Mouse (Mus musculus) limb, embryonic 13.5 days (tissue): ENCODE measurements around the gene Tigar. TPM values are rescaled to one million over a fixed set of nuclear protein-coding genes. Genes with fewer than 3 reads are reported as not detected.
A peak's percentile ranks its signal among the peaks of the same experiment; 100 is the strongest.

Source experiments
- ATAC-seq: fragments of 200-750 bp; cut with Nextera tagmentation; 2 replicates; pipeline ENCODE4 v1.8.0; 2017; ENCODE audit warnings: low read depth, moderate number of reproducible peaks, moderate TSS enrichment; ENCODE audit not compliant: low FRiP score
- H3K27ac ChIP-seq: fragments of 300-500 bp; sonication (generic); 2 replicates; pipeline ENCODE4 v1.5.1; 2015; ENCODE audit warnings: inconsistent platforms, mild to moderate bottlenecking, moderate library complexity
- H3K27me3 ChIP-seq: fragments of 300-500 bp; sonication (generic); 2 replicates; pipeline ENCODE4 v1.6.1; 2015; ENCODE audit warnings: mild to moderate bottlenecking, inconsistent platforms
- H3K36me3 ChIP-seq: fragments of 300-500 bp; sonication (generic); 2 replicates; pipeline ENCODE4 v1.6.1; 2015; ENCODE audit warnings: inconsistent platforms, mild to moderate bottlenecking, moderate library complexity
- H3K4me1 ChIP-seq: fragments of 300-500 bp; sonication (generic); 2 replicates; pipeline ENCODE4 v1.6.1; 2015; ENCODE audit warnings: inconsistent platforms
- H3K4me2 ChIP-seq: fragments of 300-500 bp; sonication (generic); replicated peaks from 2 replicates; pipeline ENCODE4 v1.6.1; 2015; ENCODE audit warnings: inconsistent platforms, mild to moderate bottlenecking, moderate library complexity
- H3K4me3 ChIP-seq: fragments of 300-500 bp; sonication (generic); 2 replicates; pipeline ENCODE4 v1.5.1; 2015; ENCODE audit warnings: moderate library complexity, mild to moderate bottlenecking, inconsistent platforms
- H3K9ac ChIP-seq: fragments of 300-500 bp; sonication (generic); 2 replicates; pipeline ENCODE4 v1.6.1; 2015; ENCODE audit warnings: mild to moderate bottlenecking, inconsistent platforms
- H3K9me3 ChIP-seq: fragments of 300-500 bp; sonication (generic); 2 replicates; pipeline ENCODE4 v1.6.1; 2016; ENCODE audit warnings: inconsistent platforms
- WGBS: fragments of 180-500 bp; shearing (Covaris S2); methylation state at CpG from one replicate; pipeline ENCODE4 v1.1.7; 2015; 5-methylcytosine and 5-hydroxymethylcytosine counted together
- polyA plus RNA-seq: library from polyadenylated mRNA; unstranded; fragments of >200 nt; fragmentation: Nextera tagmentation; extraction: Ambion mirVana; gene quantifications from 2 replicates; pipeline ENCODE4 v1.2.1, GENCODE M21; 2015

Tigar gene
- polyA plus RNA-seq, 1 experiment from 2014 or later = 3.1 TPM

- no peak overlapping the region for H3K4me2 ChIP-seq
- H3K27ac ChIP-seq = no peak overlapping the region
- WGBS = 87% methylated on average over 12 of the region's 12 CpGs
- H3K27me3 ChIP-seq = no peaks in the 10 kb centered on the region
- no peaks in the 10 kb centered on the region for H3K9me3 ChIP-seq
- ATAC-seq = no peak
- H3K4me3 ChIP-seq = no peak overlapping the region
- no peaks in the 10 kb centered on the region for H3K4me1 ChIP-seq
- no peaks in the 10 kb centered on the region for H3K36me3 ChIP-seq
- H3K9ac ChIP-seq = no peak overlapping the region
Observed at GRCm38 (mm10) chr6:127056990-127057588, 52.3 kb downstream of the Tigar start.

- Histone ChIP-seq H3K9me3 (no peaks in the 10 kb centered on the region), H3K27ac (peak overlapping the region; percentile 70), H3K27me3 (no peaks in the 10 kb centered on the region), H3K4me3 (no peak overlapping the region), H3K36me3 (no peaks in the 10 kb centered on the region), H3K9ac (no peak overlapping the region), H3K4me1 (peaks cover 18% of the 10 kb centered on the region), H3K4me2 (no peak overlapping the region)
- peak; percentile 84 for ATAC-seq
- 11% methylated on average over 4 of the region's 4 CpGs for WGBS
Observed at GRCm38 (mm10) chr6:127050847-127051246, 58.5 kb downstream of the Tigar start.

GRCm38 (mm10) chr6:127044909-127045308 lies 64.4 kb downstream of the Tigar start:
- Histone ChIP-seq H3K4me3 (no peak overlapping the region), H3K9me3 (no peaks in the 10 kb centered on the region), H3K27me3 (no peaks in the 10 kb centered on the region), H3K36me3 (no peaks in the 10 kb centered on the region), H3K4me1 (peaks cover 6% of the 10 kb centered on the region; the same call in 1 of the 2 replicates), H3K4me2 (no peak overlapping the region), H3K9ac (no peak overlapping the region), H3K27ac (no peak overlapping the region)
- ATAC-seq = no peak
- WGBS = 55% methylated on average over 6 of the region's 6 CpGs

Other genes with a start within 250 kb of the Tigar start
- not detected in 2 replicates for gene Dyrk4, start 187.7 kb downstream of the Tigar start, polyA plus RNA-seq
- gene Rad51ap1, start 170.0 kb downstream of the Tigar start, polyA plus RNA-seq = 54.3 and 63.8 TPM in 2 replicates
- 17.2 and 18.0 TPM in 2 replicates for gene D6Wsu163e, start 169.6 kb downstream of the Tigar start, polyA plus RNA-seq
- 1.4 and 1.5 TPM in 2 replicates for gene Fgf6, start 94.0 kb downstream of the Tigar start, polyA plus RNA-seq
- 0.17 TPM in 1 of 2 replicates, not detected in the other for gene Fgf23, start 36.7 kb downstream of the Tigar start, polyA plus RNA-seq
- 1,475 and 1,588 TPM in 2 replicates for gene Ccnd2, start 42.6 kb upstream of the Tigar start, polyA plus RNA-seq